Mouse (Mus musculus) liver, postnatal 0 days (tissue): ENCODE data around the gene Ccdc155. TPM values are rescaled to one million over a fixed set of nuclear protein-coding genes. Genes with fewer than 3 reads are reported as not detected.

Source experiments
- ATAC-seq: fragments of 200-750 bp; cut with Nextera tagmentation; 2 replicates; pipeline ENCODE4 v1.8.0; 2017; ENCODE audit warnings: mild to moderate bottlenecking, moderate library complexity
- DNase-seq: peaks from one replicate; pipeline ENCODE4 v3.0.0-alpha.2; 2016
- H3K27ac ChIP-seq: fragments of 300-500 bp; sonication (generic); 2 replicates; pipeline ENCODE4 v1.5.1; 2014; ENCODE audit warnings: antibody characterized with exemption, moderate library complexity, mild to moderate bottlenecking, low read depth
- H3K27me3 ChIP-seq: fragments of 300-500 bp; sonication (generic); 2 replicates; pipeline ENCODE4 v1.6.1; 2014; ENCODE audit warnings: low read length, control low read depth, mixed read lengths; ENCODE audit not compliant: insufficient read depth
- H3K36me3 ChIP-seq: fragments of 300-500 bp; sonication (generic); replicated peaks from 2 replicates; pipeline ENCODE4 v1.6.1; 2014; ENCODE audit warnings: mild to moderate bottlenecking, control low read depth, low read length, moderate library complexity, mixed read lengths; ENCODE audit not compliant: insufficient read depth
- H3K4me1 ChIP-seq: fragments of 300-500 bp; sonication (generic); 2 replicates; pipeline ENCODE4 v1.6.1; 2014; ENCODE audit warnings: antibody characterized with exemption, mild to moderate bottlenecking, control low read depth; ENCODE audit not compliant: insufficient read depth
- H3K4me2 ChIP-seq: fragments of 300-500 bp; sonication (generic); 2 replicates; pipeline ENCODE4 v1.6.1; 2014; ENCODE audit warnings: low read depth, mild to moderate bottlenecking, low read length, moderate library complexity, mixed read lengths
- H3K4me3 ChIP-seq: fragments of 300-500 bp; sonication (generic); 2 replicates; pipeline ENCODE4 v1.5.1; 2014; ENCODE audit warnings: low read depth, low read length
- H3K9ac ChIP-seq: fragments of 300-500 bp; sonication (generic); replicated peaks from 2 replicates; pipeline ENCODE4 v1.6.1; 2014; ENCODE audit warnings: mild to moderate bottlenecking, moderate library complexity
- H3K9me3 ChIP-seq: fragments of 300-500 bp; sonication (generic); 2 replicates; pipeline ENCODE4 v1.6.1; 2016; ENCODE audit warnings: mild to moderate bottlenecking, control low read depth, low read length, mixed read lengths
- CTCF ChIP-seq: sonication (generic); IDR thresholded peaks from 2 replicates; pipeline ENCODE4 v1.5.1; 2016; ENCODE audit warnings: antibody characterized with exemption, low read depth
- EP300 ChIP-seq: IDR thresholded peaks from 2 replicates; pipeline ENCODE4 v1.6.1; 2016; ENCODE audit warnings: antibody characterized with exemption, low read depth, mild to moderate bottlenecking
- WGBS: fragments of 180-500 bp; shearing (Covaris S2); extraction: QIAGEN DNeasy Blood & Tissue Kit; methylation state at CpG from one replicate; pipeline ENCODE4 v1.1.7; 2014; ENCODE audit not compliant: insufficient replicate concordance; 5-methylcytosine and 5-hydroxymethylcytosine counted together
- polyA plus RNA-seq: library from polyadenylated mRNA; unstranded; fragments of >200 nt; fragmentation: Nextera tagmentation; extraction: Ambion mirVana; gene quantifications from 2 replicates; pipeline ENCODE4 v1.2.1, GENCODE M21; 2015

Ccdc155 gene
- polyA plus RNA-seq, 1 experiment from 2014 or later, result not detected

- no peaks in the 10 kb centered on the region for H3K9me3 ChIP-seq
- 58% methylated on average over 4 of the region's 4 CpGs for WGBS
Measured at GRCm38 (mm10) chr7:45148534-45149098, 56.1 kb downstream of the Ccdc155 start.

GRCm38 (mm10) chr7:45147899-45148298 is 56.8 kb downstream of the Ccdc155 start:
- peaks cover 14% of the 10 kb centered on the region for H3K4me1 ChIP-seq
- TF ChIP-seq CTCF (no peak), EP300 (no peak)
- DNase-seq (no peak), ATAC-seq (peak; percentile 80)
- H3K4me2 ChIP-seq, result peak overlapping the region; percentile 44
- H3K27ac ChIP-seq, result peak overlapping the region; percentile 67
- H3K9ac ChIP-seq, result peak overlapping the region; percentile 13; the same call in 1 of the 2 replicates
- 69% methylated on average over 11 of the region's 11 CpGs for WGBS
- H3K9me3 ChIP-seq, result no peaks in the 10 kb centered on the region
- H3K27me3 ChIP-seq, result no peaks in the 10 kb centered on the region
- H3K4me3 ChIP-seq, result no peak overlapping the region
- H3K36me3 ChIP-seq, result peaks cover 34% of the 10 kb centered on the region

More at GRCm38 (mm10) chr7:45148534-45149098, 56.1 kb downstream of the Ccdc155 start:
- H3K4me1 ChIP-seq, result peaks cover 18% of the 10 kb centered on the region
- no peak overlapping the region for H3K9ac ChIP-seq
- H3K36me3 ChIP-seq, result peaks cover 29% of the 10 kb centered on the region
- TF ChIP-seq EP300, result no peak
- no peak for TF ChIP-seq CTCF
- peak overlapping the region; percentile 67 for H3K27ac ChIP-seq
- DNase-seq, result no peak
- H3K27me3 ChIP-seq, result no peaks in the 10 kb centered on the region
- H3K4me3 ChIP-seq, result no peak overlapping the region
- ATAC-seq, result no peak
- no peak overlapping the region for H3K4me2 ChIP-seq

- Histone ChIP-seq H3K27me3 (no peaks in the 10 kb centered on the region), H3K4me3 (no peak overlapping the region), H3K27ac (0 out of 2 replicates have a peak overlapping the region, but pooled peaks have one; percentile 67), H3K9me3 (no peaks in the 10 kb centered on the region), H3K36me3 (peaks cover 34% of the 10 kb centered on the region), H3K9ac (peak overlapping the region; percentile 13; the same call in 1 of the 2 replicates), H3K4me1 (peaks cover 14% of the 10 kb centered on the region), H3K4me2 (peak overlapping the region; percentile 44)
- WGBS, result 86% methylated on average over 11 of the region's 11 CpGs
- ATAC-seq (0 out of 2 replicates have a peak, but pooled peaks have one; percentile 15), DNase-seq (no peak)
- TF ChIP-seq CTCF, result no peak
- no peak for TF ChIP-seq EP300
Measured at GRCm38 (mm10) chr7:45147267-45147666, 57.4 kb downstream of the Ccdc155 start.

- H3K4me1 ChIP-seq, result peaks cover 10% of the 10 kb centered on the region
- H3K27me3 ChIP-seq, result no peaks in the 10 kb centered on the region
- no peak overlapping the region for H3K4me3 ChIP-seq
- DNase-seq (no peak), ATAC-seq (no peak)
- TF ChIP-seq EP300 (no peak), CTCF (no peak)
- H3K9me3 ChIP-seq, result no peaks in the 10 kb centered on the region
- no peak overlapping the region for H3K9ac ChIP-seq
- WGBS, result 88% methylated on average over 8 of the region's 8 CpGs
- no peak overlapping the region for H3K27ac ChIP-seq
- no peak overlapping the region for H3K4me2 ChIP-seq
- peaks cover 42% of the 10 kb centered on the region for H3K36me3 ChIP-seq
Measured at GRCm38 (mm10) chr7:45145460-45145859, 59.2 kb downstream of the Ccdc155 start.

- no peaks in the 10 kb centered on the region for H3K9me3 ChIP-seq
- no peak overlapping the region for H3K27ac ChIP-seq
- no peak overlapping the region for H3K4me2 ChIP-seq
- no peak for DNase-seq
- no peak for ATAC-seq
- H3K9ac ChIP-seq, result no peak overlapping the region
- H3K27me3 ChIP-seq, result no peaks in the 10 kb centered on the region
- 88% methylated on average over 13 of the region's 13 CpGs for WGBS
- no peak for TF ChIP-seq EP300
- no peak overlapping the region for H3K4me3 ChIP-seq
- peaks cover 42% of the 10 kb centered on the region for H3K36me3 ChIP-seq
- H3K4me1 ChIP-seq, result peaks cover 10% of the 10 kb centered on the region
Measured at GRCm38 (mm10) chr7:45144368-45145174, 60.1 kb downstream of the Ccdc155 start.

GRCm38 (mm10) chr7:45141914-45142313 is 62.8 kb downstream of the Ccdc155 start:
- no peak for ATAC-seq
- peaks cover 42% of the 10 kb centered on the region for H3K36me3 ChIP-seq
- no peak overlapping the region for H3K27ac ChIP-seq
- no peak for DNase-seq
- peaks cover 10% of the 10 kb centered on the region for H3K4me1 ChIP-seq
- H3K4me3 ChIP-seq, result no peak overlapping the region
- TF ChIP-seq CTCF (no peak), EP300 (no peak)
- H3K27me3 ChIP-seq, result no peaks in the 10 kb centered on the region
- no peak overlapping the region for H3K9ac ChIP-seq
- WGBS, result 81% methylated on average over 5 of the region's 5 CpGs
- H3K4me2 ChIP-seq, result no peak overlapping the region
- no peaks in the 10 kb centered on the region for H3K9me3 ChIP-seq
